Mouse (Mus musculus): ENCODE results near the gene Zfp354c.

DNA sequence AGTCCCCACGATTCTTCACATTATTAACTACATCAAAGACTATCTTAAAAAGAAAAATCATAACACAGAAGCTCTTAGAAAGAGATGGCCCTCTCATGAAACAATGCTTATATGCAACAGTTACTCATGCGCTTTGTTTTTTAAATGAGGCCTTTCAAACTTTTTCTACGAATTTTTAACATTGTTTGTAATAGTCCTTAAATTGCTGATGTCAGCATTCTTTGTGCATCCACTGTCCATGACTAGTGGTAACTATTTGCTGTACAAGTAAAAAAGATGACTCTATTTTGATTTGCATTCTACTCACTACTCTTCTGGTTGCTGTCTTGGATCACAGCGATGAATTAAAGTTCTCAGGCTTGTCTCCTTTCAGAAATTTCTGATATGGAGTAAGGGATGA lies 13.3 kb downstream of the Zfp354c start:
- TF ChIP-seq CTCF (IDR thresholded peaks at IDR 0.05; ENCODE audit: low read depth), result no peak
- TF ChIP-seq EP300 (IDR thresholded peaks at IDR 0.05; ENCODE audit: low read depth), result no peak
